14 mouse cellular contexts compared by ENCODE assay signal in genomic region chr9:103226806-103227205, GRCm38 (mm10). TPM values are rescaled to one million over a fixed set of nuclear protein-coding genes. Genes with fewer than 3 reads are reported as not detected.
DNase-seq lines count a peak whose midpoint lies in the region; ATAC-seq and TF ChIP-seq lines count a peak whose summit lies in the region.
"Had no signal": no experiment of that assay in that cellular context is flagged by ENCODE, and none has a peak within 500 bp of the region (broad histone marks: within the 10 kb centered on the region; RNA-seq: fewer than 3 reads in every experiment).

No protein-coding gene starts in this region.

- H3K4me3 ChIP-seq in kidney, adult 2 months (ENCODE audit: insufficient read depth, low read depth, low read length), result no peak overlapping the region
- no peak overlapping the region for H3K4me3 ChIP-seq in kidney, embryonic 15.5 days (replicated peaks)
- no peak overlapping the region for H3K4me3 ChIP-seq in hindbrain, embryonic 16.5 days (ENCODE audit: low read length)
- H3K4me3 ChIP-seq: heart, adult 2 months had no signal

- no peak for ATAC-seq in kidney, embryonic 15.5 days (replicated peaks; ENCODE audit: low FRiP score)
- ATAC-seq in hindbrain, embryonic 16.5 days, result no peak

- no peak for TF ChIP-seq CTCF in kidney, adult 2 months (conservative IDR thresholded peaks at IDR 0.05; ENCODE audit: insufficient read depth, insufficient read length, low read depth, low read length)

- no peaks in the 10 kb centered on the region for H3K27me3 ChIP-seq in kidney, adult 2 months (replicated peaks; ENCODE audit: control insufficient read depth, insufficient read depth, low read length)
- H3K27me3 ChIP-seq in kidney, embryonic 15.5 days, result no peaks in the 10 kb centered on the region
- no peaks in the 10 kb centered on the region for H3K27me3 ChIP-seq in hindbrain, embryonic 16.5 days (replicated peaks; ENCODE audit: control insufficient read depth, insufficient read depth, low read length)

- H3K4me2 ChIP-seq in kidney, embryonic 15.5 days, result no peak overlapping the region
- H3K4me2 ChIP-seq in hindbrain, embryonic 16.5 days (ENCODE audit: low read length), result no peak overlapping the region

- H3K9ac ChIP-seq in kidney, embryonic 15.5 days, result no peak overlapping the region
- no peak overlapping the region for H3K9ac ChIP-seq in hindbrain, embryonic 16.5 days (ENCODE audit: low read depth, low read length)

- DNase-seq in kidney, adult 2 months, result peak; percentile 42
- DNase-seq in adrenal gland, postnatal 14 days, result peak; percentile 18
- peak; percentile 21 to 58 for DNase-seq in adrenal gland, postnatal 36 days
- DNase-seq in lung, postnatal 14 days, result peak; percentile 51
- DNase-seq in layer of hippocampus, adult 8-10 months (ENCODE audit: low spot score in 2 of 2), result no peak
- DNase-seq: heart, adult 2 months; right cerebral cortex, postnatal 14 days; thymus, postnatal 25 days had no signal

- H3K27ac ChIP-seq in kidney, adult 2 months (ENCODE audit: insufficient read depth, low read depth, low read length), result no peak overlapping the region
- no peak overlapping the region for H3K27ac ChIP-seq in kidney, embryonic 15.5 days
- no peak overlapping the region for H3K27ac ChIP-seq in hindbrain, embryonic 16.5 days (ENCODE audit: low read depth, low read length)
- H3K27ac ChIP-seq: heart, adult 2 months had no signal

- H3K36me3 ChIP-seq in kidney, adult 2 months (ENCODE audit: control insufficient read depth, insufficient read depth, low read length), result no peaks in the 10 kb centered on the region
- no peaks in the 10 kb centered on the region for H3K36me3 ChIP-seq in kidney, embryonic 15.5 days
- H3K36me3 ChIP-seq in hindbrain, embryonic 16.5 days (ENCODE audit: control insufficient read depth, insufficient read depth, low read length), result no peaks in the 10 kb centered on the region

- no peak for TF ChIP-seq POLR2A in kidney, adult 2 months (IDR thresholded peaks at IDR 0.05; ENCODE audit: low read depth, low read length)

- H3K4me1 ChIP-seq in kidney, adult 2 months (ENCODE audit: control insufficient read depth, insufficient read depth, low read length), result no peaks in the 10 kb centered on the region; the same call in 1 of the 2 replicates
- H3K4me1 ChIP-seq in kidney, embryonic 15.5 days, result peaks cover 5% of the 10 kb centered on the region; the same call in 1 of the 2 replicates
- peaks cover 6% of the 10 kb centered on the region for H3K4me1 ChIP-seq in hindbrain, embryonic 16.5 days (ENCODE audit: control insufficient read depth, insufficient read depth, low read depth, low read length)

- no peaks in the 10 kb centered on the region for H3K9me3 ChIP-seq in kidney, embryonic 15.5 days (replicated peaks)
- H3K9me3 ChIP-seq in hindbrain, embryonic 16.5 days (ENCODE audit: control insufficient read depth, low read length), result no peaks in the 10 kb centered on the region

- 87% methylated on average over 15 of the region's 15 CpGs for WGBS in kidney, adult 2 months
- 85% methylated on average over 15 of the region's 15 CpGs for WGBS in kidney, embryonic 15.5 days
- 94% methylated on average over 15 of the region's 15 CpGs for WGBS in hindbrain, embryonic 16.5 days

RNA-seq across cellular contexts. Expression of gene Gm20425, which starts 3.3 kb away (rescaled TPM):
- not detected in 2 replicates for polyA plus RNA-seq in kidney, adult 2 months (2012; rRNA removed)
- polyA plus RNA-seq in kidney, embryonic 15.5 days (2015; fragmentation: Nextera tagmentation; extraction: Ambion mirVana), result 1.1 and 3.9 TPM in 2 replicates
- total RNA-seq in adrenal gland, postnatal 14 days (2021), result 15.2 and 22.4 TPM in 2 replicates
- total RNA-seq in adrenal gland, postnatal 36 days (2021), result 10 to 100 TPM; 13.4 to 17.2 TPM
- total RNA-seq in layer of hippocampus, adult 8-10 months (2022), result 10 to 100 TPM in 3 of 4 experiments, 1 to 10 TPM in 1; 7.4 to 13.1 (median 12.1) TPM
- polyA plus RNA-seq in hindbrain, embryonic 16.5 days (2015; fragmentation: Nextera tagmentation; extraction: Ambion mirVana), result not detected in 2 replicates
- total RNA-seq: CH12.LX; common myeloid progenitor, adult 5-6 weeks; midbrain, postnatal 0 days had no signal
- polyA plus RNA-seq: heart, adult 2 months; intestine, embryonic 14.5 days had no signal

RNA-seq across cellular contexts. Expression of gene Trf, which starts 3.4 kb away (rescaled TPM):
- 147 TPM in 2 replicates for polyA plus RNA-seq in kidney, adult 2 months (2012; rRNA removed)
- 66.2 and 161 TPM in 2 replicates for polyA plus RNA-seq in kidney, embryonic 15.5 days (2015; fragmentation: Nextera tagmentation; extraction: Ambion mirVana)
- total RNA-seq in adrenal gland, postnatal 14 days (2021), result 247 and 3,461 TPM in 2 replicates
- total RNA-seq in adrenal gland, postnatal 36 days (2021), result 100 to 1,000 TPM in 1 of 2 experiments, 10 to 100 TPM in 1; 98.9 to 215 TPM
- total RNA-seq in layer of hippocampus, adult 8-10 months (2022), result 100 to 1,000 TPM; 300 to 648 (median 402) TPM
- 40.0 and 41.2 TPM in 2 replicates for polyA plus RNA-seq in hindbrain, embryonic 16.5 days (2015; fragmentation: Nextera tagmentation; extraction: Ambion mirVana)
- total RNA-seq: CH12.LX had no signal

RNA-seq across cellular contexts. Expression of gene Srprb, which starts 24.9 kb away (rescaled TPM):
- polyA plus RNA-seq in kidney, adult 2 months (2012; rRNA removed), result 35.4 and 44.4 TPM in 2 replicates
- polyA plus RNA-seq in kidney, embryonic 15.5 days (2015; fragmentation: Nextera tagmentation; extraction: Ambion mirVana), result 58.7 and 62.9 TPM in 2 replicates
- total RNA-seq in adrenal gland, postnatal 14 days (2021), result 27.0 and 32.0 TPM in 2 replicates
- total RNA-seq in adrenal gland, postnatal 36 days (2021), result 10 to 100 TPM; 44.0 to 49.8 TPM
- 10 to 100 TPM; 19.5 to 22.9 (median 22.1) TPM for total RNA-seq in layer of hippocampus, adult 8-10 months (2022)
- 63.8 and 67.7 TPM in 2 replicates for polyA plus RNA-seq in hindbrain, embryonic 16.5 days (2015; fragmentation: Nextera tagmentation; extraction: Ambion mirVana)

Comparison
In these comparisons a context has a peak if more than half of its experiments do, and no peak if none do; other contexts are left out.
1. DNase-seq: peak in kidney, adult 2 months (single experiment), adrenal gland, postnatal 14 days (single experiment), adrenal gland, postnatal 36 days (2 of 2) and lung, postnatal 14 days (single experiment); none in layer of hippocampus, adult 8-10 months (0 of 2).